Mouse (Mus musculus) limb, embryonic 14.5 days (tissue): ENCODE measurements around the gene Ovca2. TPM values are rescaled to one million over a fixed set of nuclear protein-coding genes. Genes with fewer than 3 reads are reported as not detected.
"Not testable (repeated sequence)": the region's sequence is repeated elsewhere in the genome, so short reads cannot be mapped to it uniquely, and the experiment has no call there.

Experiments
- ATAC-seq: fragments of 200-750 bp; cut with Nextera tagmentation; 2 replicates; pipeline ENCODE4 v1.8.0; 2017; ENCODE audit warnings: low read depth, moderate number of reproducible peaks, moderate TSS enrichment; ENCODE audit not compliant: low FRiP score
- DNase-seq: peaks from one replicate; pipeline ENCODE4 v3.0.0-alpha.2; 2015; ENCODE audit warnings: low spot score
- H3K27ac ChIP-seq: fragments of 300-500 bp; sonication (generic); replicated peaks from 2 replicates; pipeline ENCODE4 v1.5.1; 2014; ENCODE audit warnings: low read depth, mild to moderate bottlenecking, low read length, moderate library complexity, mixed read lengths
- H3K27me3 ChIP-seq: fragments of 300-500 bp; sonication (generic); 2 replicates; pipeline ENCODE4 v1.6.1; 2014; ENCODE audit warnings: low read length, mixed read lengths; ENCODE audit not compliant: control insufficient read depth, insufficient read depth
- H3K36me3 ChIP-seq: fragments of 300-500 bp; sonication (generic); 2 replicates; pipeline ENCODE4 v1.6.1; 2014; ENCODE audit warnings: mild to moderate bottlenecking, low read length, moderate library complexity, mixed read lengths; ENCODE audit not compliant: control insufficient read depth, insufficient read depth
- H3K4me1 ChIP-seq: fragments of 300-500 bp; sonication (generic); 2 replicates; pipeline ENCODE4 v1.6.1; 2014; ENCODE audit warnings: antibody characterized with exemption, low read length, mixed read lengths; ENCODE audit not compliant: control insufficient read depth, insufficient read depth
- H3K4me2 ChIP-seq: fragments of 300-500 bp; sonication (generic); replicated peaks from 2 replicates; pipeline ENCODE4 v1.6.1; 2014; ENCODE audit warnings: low read depth, mild to moderate bottlenecking, low read length, moderate library complexity; ENCODE audit not compliant: severe bottlenecking
- H3K4me3 ChIP-seq: fragments of 300-500 bp; sonication (generic); replicated peaks from 2 replicates; pipeline ENCODE4 v1.5.1; 2014; ENCODE audit warnings: low read length
- H3K9ac ChIP-seq: fragments of 300-500 bp; sonication (generic); 2 replicates; pipeline ENCODE4 v1.6.1; 2014; ENCODE audit warnings: mild to moderate bottlenecking, low read depth, low read length, moderate library complexity; ENCODE audit not compliant: severe bottlenecking
- H3K9me3 ChIP-seq: fragments of 300-500 bp; sonication (generic); 2 replicates; pipeline ENCODE4 v1.6.1; 2016; ENCODE audit warnings: low read length; ENCODE audit not compliant: control insufficient read depth
- POLR2A ChIP-seq: fragments of 200-500 bp; IDR thresholded peaks from 2 replicates; pipeline ENCODE4 v1.8.0; 2012; ENCODE audit warnings: inconsistent platforms, mild to moderate bottlenecking, moderate library complexity, borderline replicate concordance; ENCODE audit not compliant: insufficient read depth, insufficient read length; ENCODE audit errors: extremely low read depth
- WGBS: fragments of 180-500 bp; shearing (Covaris S2); extraction: QIAGEN DNeasy Blood & Tissue Kit; methylation state at CpG from one replicate; pipeline ENCODE4 v1.1.7; 2014; 5-methylcytosine and 5-hydroxymethylcytosine counted together
- polyA plus RNA-seq, 2 experiments: library from polyadenylated mRNA; depleted of rRNA in 1 of 2; stranded (reverse) in 1 of 2; unstranded in 1 of 2; fragments of >200 nt; fragmentation: Nextera tagmentation in 1 of 2; extraction: Ambion mirVana in 1 of 2; gene quantifications; 2 replicates each; pipeline versions ENCODE4 v1.2.1 to v1.2.3; 2012 to 2014

Ovca2 gene
- polyA plus RNA-seq, 2 experiments, result 22.5 to 30.3 TPM

GRCm38 (mm10) chr11:75183917-75184570 is 5.4 kb upstream of the Ovca2 start:
- WGBS, result 71% methylated on average over 2 of the region's 2 CpGs
- no peak for ATAC-seq
- Histone ChIP-seq H3K9ac (no peak overlapping the region), H3K27ac (no peak overlapping the region), H3K4me2 (no peak overlapping the region), H3K4me1 (no peaks in the 10 kb centered on the region), H3K9me3 (no peaks in the 10 kb centered on the region), H3K36me3 (peaks cover 46% of the 10 kb centered on the region), H3K27me3 (no peaks in the 10 kb centered on the region), H3K4me3 (no peak overlapping the region)
- DNase-seq, result no peak
- TF ChIP-seq POLR2A, result no peak

- Histone ChIP-seq H3K9ac (peak overlapping the region; percentile 78), H3K4me3 (peak overlapping the region; percentile 79), H3K4me2 (peak overlapping the region; percentile 84), H3K27ac (peak overlapping the region; percentile 79; the same call in 1 of the 2 replicates), H3K36me3 (peaks cover 41% of the 10 kb centered on the region), H3K9me3 (no peaks in the 10 kb centered on the region), H3K27me3 (peaks cover 7% of the 10 kb centered on the region), H3K4me1 (peaks cover 13% of the 10 kb centered on the region)
- ATAC-seq, result no peak
- no peak for TF ChIP-seq POLR2A
- no peak for DNase-seq
- WGBS, result 46% methylated on average over 12 of the region's 12 CpGs
Observed at GRCm38 (mm10) chr11:75178011-75178410, 624 bp downstream of the Ovca2 start.

- H3K4me2 ChIP-seq, H3K9me3 ChIP-seq, H3K27ac ChIP-seq, H3K9ac ChIP-seq, H3K4me3 ChIP-seq, DNase-seq, ATAC-seq: not testable (repeated sequence)
- peaks cover 41% of the 10 kb centered on the region for H3K27me3 ChIP-seq
- peaks cover 14% of the 10 kb centered on the region for H3K36me3 ChIP-seq
- WGBS, result 73% methylated on average over 6 of the region's 6 CpGs
- peaks cover 30% of the 10 kb centered on the region for H3K4me1 ChIP-seq
Observed at GRCm38 (mm10) chr11:75174574-75174973, 4.1 kb downstream of the Ovca2 start.

- 4% methylated on average over 15 of the region's 15 CpGs for WGBS
- Histone ChIP-seq H3K9me3 (no peaks in the 10 kb centered on the region), H3K27ac (no peak overlapping the region), H3K27me3 (peaks cover 47% of the 10 kb centered on the region), H3K36me3 (peaks cover 14% of the 10 kb centered on the region), H3K4me1 (peaks cover 34% of the 10 kb centered on the region), H3K9ac (no peak overlapping the region), H3K4me2 (peak overlapping the region; percentile 89), H3K4me3 (peak overlapping the region; percentile 64)
- TF ChIP-seq POLR2A, result no peak
- no peak for DNase-seq
- no peak for ATAC-seq
Observed at GRCm38 (mm10) chr11:75173799-75174165, 4.9 kb downstream of the Ovca2 start.

GRCm38 (mm10) chr11:75173095-75173798 is 5.4 kb downstream of the Ovca2 start:
- H3K9ac ChIP-seq, result 0 out of 2 replicates have a peak overlapping the region, but pooled peaks have one; percentile 14
- ATAC-seq, result peak; percentile 29

More at GRCm38 (mm10) chr11:75173095-75173798, 5.4 kb downstream of the Ovca2 start:
- peak; percentile 70 for DNase-seq
- Histone ChIP-seq H3K36me3 (peaks cover 14% of the 10 kb centered on the region), H3K27ac (no peak overlapping the region), H3K4me2 (peak overlapping the region; percentile 89), H3K4me3 (peak overlapping the region; percentile 64), H3K4me1 (peaks cover 34% of the 10 kb centered on the region), H3K27me3 (peaks cover 52% of the 10 kb centered on the region), H3K9me3 (no peaks in the 10 kb centered on the region)
- under 1% methylated on average over 46 of the region's 71 CpGs for WGBS
- TF ChIP-seq POLR2A, result no peak
